In the genomic region with DNA sequence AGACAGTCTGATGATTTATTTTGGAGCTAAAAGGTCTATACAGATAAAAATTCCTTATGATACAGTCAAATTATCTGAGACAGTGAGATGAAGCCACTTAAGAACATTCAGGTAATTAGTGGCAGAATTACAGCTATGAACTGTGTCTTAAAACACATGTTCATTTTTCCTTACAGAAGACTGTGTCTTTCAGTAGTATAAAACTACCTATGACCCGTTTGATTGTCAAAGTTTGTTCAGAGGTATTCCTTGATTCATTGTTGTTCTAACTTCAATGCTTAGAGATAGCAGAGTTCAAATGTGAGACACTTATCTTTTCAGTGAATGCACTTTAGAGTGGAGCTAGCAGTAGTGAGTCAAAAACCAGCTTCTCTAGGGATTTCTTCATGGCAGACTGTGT, we compare ENCODE assay signal across 26 mouse cellular contexts. TPM values are rescaled to one million over a fixed set of nuclear protein-coding genes. Genes with fewer than 3 reads are reported as not detected.
"Had no signal": no experiment of that assay in that cellular context is flagged by ENCODE, and none has a peak within 500 bp of the region (broad histone marks: within the 10 kb centered on the region; RNA-seq: fewer than 3 reads in every experiment).

No protein-coding gene starts in this region.

- H3K9ac ChIP-seq: heart, embryonic 12.5 days; hindbrain, embryonic 12.5 days; hindbrain, embryonic 14.5 days; kidney, embryonic 15.5 days; limb, embryonic 13.5 days; limb, embryonic 15.5 days had no signal

- H3K4me2 ChIP-seq: heart, embryonic 12.5 days; hindbrain, embryonic 12.5 days; hindbrain, embryonic 14.5 days; kidney, embryonic 15.5 days; limb, embryonic 13.5 days; limb, embryonic 15.5 days had no signal

- DNase-seq: gastrocnemius, postnatal 14 days; heart, adult 18-20 months; heart, postnatal 10 days; heart, postnatal 4 days; kidney, adult 11 months; kidney, adult 2 months; kidney, adult 9 months; kidney, postnatal 14 days; kidney, postnatal 36 days; layer of hippocampus, adult 9-11 months; layer of hippocampus, postnatal 36 days; left cerebral cortex, postnatal 4 days had no signal

- H3K36me3 ChIP-seq: heart, embryonic 10.5 days; heart, embryonic 12.5 days; hindbrain, embryonic 10.5 days; hindbrain, embryonic 12.5 days; kidney, embryonic 15.5 days; limb, embryonic 13.5 days; limb, embryonic 15.5 days had no signal

- H3K27me3 ChIP-seq: heart, embryonic 12.5 days; hindbrain, embryonic 12.5 days; limb, embryonic 13.5 days; limb, embryonic 15.5 days had no signal

- H3K4me3 ChIP-seq: heart, embryonic 10.5 days; heart, embryonic 12.5 days; hindbrain, embryonic 10.5 days; hindbrain, embryonic 12.5 days; kidney, embryonic 15.5 days; limb, embryonic 13.5 days; limb, embryonic 15.5 days had no signal

- ATAC-seq: hindbrain, embryonic 16.5 days; intestine, embryonic 16.5 days had no signal

- H3K27ac ChIP-seq: heart, embryonic 10.5 days; hindbrain, embryonic 10.5 days; hindbrain, embryonic 12.5 days; hindbrain, embryonic 14.5 days; kidney, embryonic 15.5 days; kidney, postnatal 0 days; limb, embryonic 13.5 days; limb, embryonic 15.5 days had no signal

- H3K9me3 ChIP-seq: heart, embryonic 10.5 days; heart, embryonic 12.5 days; hindbrain, embryonic 10.5 days; hindbrain, embryonic 12.5 days; kidney, embryonic 15.5 days; limb, embryonic 13.5 days; limb, embryonic 15.5 days had no signal

- H3K4me1 ChIP-seq: heart, embryonic 10.5 days; heart, embryonic 12.5 days; hindbrain, embryonic 10.5 days; hindbrain, embryonic 12.5 days; kidney, embryonic 15.5 days; limb, embryonic 13.5 days; limb, embryonic 15.5 days had no signal

RNA-seq across cellular contexts. Expression of gene P2ry10, which starts 1.6 kb away (rescaled TPM):
- polyA plus RNA-seq: heart, embryonic 10.5 days; heart, embryonic 12.5 days; heart, embryonic 14.5 days; hindbrain, embryonic 10.5 days; hindbrain, embryonic 12.5 days; hindbrain, embryonic 14.5 days; hindbrain, embryonic 16.5 days; intestine, embryonic 14.5 days; limb, embryonic 11.5 days had no signal
